In genomic region chr7:83717021-83717725, GRCm38 (mm10) we compare ENCODE assay signal across 13 mouse cellular contexts. TPM values are rescaled to one million over a fixed set of nuclear protein-coding genes. Genes with fewer than 3 reads are reported as not detected.
DNase-seq lines count a peak whose midpoint lies in the region; ATAC-seq lines count a peak whose summit lies in the region.
"Had no signal": no experiment of that assay in that cellular context is flagged by ENCODE, and none has a peak within 500 bp of the region (broad histone marks: within the 10 kb centered on the region; RNA-seq: fewer than 3 reads in every experiment).

No protein-coding gene starts in this region.

- H3K9ac ChIP-seq in forebrain, embryonic 11.5 days (ENCODE audit: low read length): no peak overlapping the region
- no peak overlapping the region for H3K9ac ChIP-seq in forebrain, embryonic 13.5 days
- no peak overlapping the region for H3K9ac ChIP-seq in limb, embryonic 15.5 days

- no peaks in the 10 kb centered on the region for H3K27me3 ChIP-seq in forebrain, embryonic 11.5 days (ENCODE audit: control insufficient read depth, insufficient read depth, low read length)
- H3K27me3 ChIP-seq in forebrain, embryonic 13.5 days: no peaks in the 10 kb centered on the region
- peaks cover 9% of the 10 kb centered on the region for H3K27me3 ChIP-seq in megakaryocyte, embryonic 14.5 days (replicated peaks)
- no peaks in the 10 kb centered on the region for H3K27me3 ChIP-seq in limb, embryonic 15.5 days
- H3K27me3 ChIP-seq: CH12.LX had no signal

- H3K4me1 ChIP-seq in forebrain, embryonic 11.5 days (replicated peaks; ENCODE audit: control insufficient read depth, insufficient read depth, low read length): no peaks in the 10 kb centered on the region
- no peaks in the 10 kb centered on the region for H3K4me1 ChIP-seq in forebrain, embryonic 13.5 days
- peaks cover 23% of the 10 kb centered on the region for H3K4me1 ChIP-seq in megakaryocyte, embryonic 14.5 days
- H3K4me1 ChIP-seq in limb, embryonic 15.5 days: peaks cover 6% of the 10 kb centered on the region; the same call in 1 of the 2 replicates

- H3K36me3 ChIP-seq in forebrain, embryonic 11.5 days (ENCODE audit: control insufficient read depth, insufficient read depth, low read length): no peaks in the 10 kb centered on the region
- no peaks in the 10 kb centered on the region for H3K36me3 ChIP-seq in forebrain, embryonic 13.5 days (ENCODE audit: poor library complexity, severe bottlenecking)
- H3K36me3 ChIP-seq in megakaryocyte, embryonic 14.5 days (replicated peaks; ENCODE audit: low read length): no peaks in the 10 kb centered on the region
- 0 out of 2 replicates have a peak, but pooled peaks cover 4% of the 10 kb centered on the region for H3K36me3 ChIP-seq in limb, embryonic 15.5 days
- H3K36me3 ChIP-seq: hindbrain, embryonic 10.5 days had no signal

- 80% methylated on average over 5 of the region's 5 CpGs for WGBS in forebrain, embryonic 11.5 days
- WGBS in forebrain, embryonic 13.5 days: 76% methylated on average over 5 of the region's 5 CpGs
- WGBS in limb, embryonic 15.5 days: 53% methylated on average over 5 of the region's 5 CpGs

- peak; percentile 35 for DNase-seq in forebrain, embryonic 11.5 days (ENCODE audit: low spot score)
- peak; percentile 64 for DNase-seq in cerebellum, adult 9-10 months
- no peak for DNase-seq in embryo, embryonic 11 days
- no peak for DNase-seq in spleen, adult 12 weeks (ENCODE audit: low spot score)
- DNase-seq: gastrocnemius, postnatal 36 days; kidney, adult 9 months had no signal

- no peak overlapping the region for H3K4me2 ChIP-seq in forebrain, embryonic 11.5 days (ENCODE audit: low read depth, low read length, severe bottlenecking)
- H3K4me2 ChIP-seq in forebrain, embryonic 13.5 days: no peak overlapping the region
- H3K4me2 ChIP-seq in limb, embryonic 15.5 days: no peak overlapping the region

- no peak overlapping the region for H3K27ac ChIP-seq in forebrain, embryonic 11.5 days (ENCODE audit: low read depth, low read length)
- no peak overlapping the region for H3K27ac ChIP-seq in forebrain, embryonic 13.5 days
- H3K27ac ChIP-seq in limb, embryonic 15.5 days: peak overlapping the region; percentile 38; the same call in 1 of the 2 replicates
- H3K27ac ChIP-seq: hindbrain, embryonic 10.5 days had no signal

- no peaks in the 10 kb centered on the region for H3K9me3 ChIP-seq in forebrain, embryonic 11.5 days (ENCODE audit: control insufficient read depth, low read length)
- H3K9me3 ChIP-seq in forebrain, embryonic 13.5 days (replicated peaks): no peaks in the 10 kb centered on the region; the same call in 1 of the 2 replicates
- peaks cover 8% of the 10 kb centered on the region for H3K9me3 ChIP-seq in megakaryocyte, embryonic 14.5 days
- H3K9me3 ChIP-seq in limb, embryonic 15.5 days: 0 out of 2 replicates have a peak, but pooled peaks cover 3% of the 10 kb centered on the region
- H3K9me3 ChIP-seq: hindbrain, embryonic 10.5 days had no signal

- no peak for ATAC-seq in forebrain, embryonic 11.5 days (replicated peaks; ENCODE audit: low FRiP score)
- no peak for ATAC-seq in forebrain, embryonic 13.5 days
- ATAC-seq in megakaryocyte, adult 5-6 weeks (ENCODE audit: poor library complexity, severe bottlenecking): no peak
- peak; percentile 44; the same call in 1 of the 2 replicates for ATAC-seq in limb, embryonic 15.5 days (ENCODE audit: insufficient number of reproducible peaks, low FRiP score, low TSS enrichment, low read depth)
- ATAC-seq: midbrain, embryonic 16.5 days had no signal

- H3K4me3 ChIP-seq in forebrain, embryonic 11.5 days (ENCODE audit: low read depth, low read length): no peak overlapping the region
- H3K4me3 ChIP-seq in forebrain, embryonic 13.5 days: no peak overlapping the region
- peak overlapping the region; percentile 19 for H3K4me3 ChIP-seq in megakaryocyte, embryonic 14.5 days (replicated peaks)
- H3K4me3 ChIP-seq in limb, embryonic 15.5 days: no peak overlapping the region
- H3K4me3 ChIP-seq: hindbrain, embryonic 10.5 days had no signal

RNA-seq across cellular contexts. Expression of gene Il16, which starts 28.4 kb away (rescaled TPM):
- 0.77 and 0.99 TPM in 2 replicates for polyA plus RNA-seq in forebrain, embryonic 11.5 days (2014; fragmentation: Nextera tagmentation; extraction: Ambion mirVana)
- polyA plus RNA-seq in forebrain, embryonic 13.5 days (2015; fragmentation: Nextera tagmentation; extraction: Ambion mirVana): 0.93 and 1.1 TPM in 2 replicates
- 1.4 and 3.5 TPM in 2 replicates for polyA plus RNA-seq in megakaryocyte, embryonic 14.5 days (2012; ENCODE audit: insufficient read depth, low replicate concordance)
- 38.8 and 42.2 TPM in 2 replicates for total RNA-seq in megakaryocyte, adult 5-6 weeks (2015)
- 128 TPM in 2 replicates for total RNA-seq in megakaryocyte, adult 5-6 weeks (2017)
- 7.8 and 8.4 TPM in 2 replicates for polyA plus RNA-seq in limb, embryonic 15.5 days (2015; fragmentation: Nextera tagmentation; extraction: Ambion mirVana)

Comparison
In these comparisons a context has a peak if more than half of its experiments do, and no peak if none do; other contexts are left out.
1. DNase-seq: peak in forebrain, embryonic 11.5 days (single experiment) and cerebellum, adult 9-10 months (single experiment); none in embryo, embryonic 11 days (single experiment) and spleen, adult 12 weeks (single experiment).